Mouse (Mus musculus) olfactory bulb, adult 2 months (tissue): ENCODE results near the gene Plxdc2.

Source experiments
- CTCF ChIP-seq: fragments of 200-500 bp; IDR thresholded peaks from 2 replicates; pipeline ENCODE4 v1.5.1; 2012; ENCODE audit warnings: low read depth, mild to moderate bottlenecking, low read length, moderate library complexity; ENCODE audit not compliant: insufficient read depth
- POLR2A ChIP-seq: fragments of 200-500 bp; IDR thresholded peaks from 2 replicates; pipeline ENCODE4 v1.6.1; 2012; ENCODE audit warnings: mild to moderate bottlenecking, low read depth, low read length, moderate library complexity; ENCODE audit not compliant: insufficient read depth

DNA sequence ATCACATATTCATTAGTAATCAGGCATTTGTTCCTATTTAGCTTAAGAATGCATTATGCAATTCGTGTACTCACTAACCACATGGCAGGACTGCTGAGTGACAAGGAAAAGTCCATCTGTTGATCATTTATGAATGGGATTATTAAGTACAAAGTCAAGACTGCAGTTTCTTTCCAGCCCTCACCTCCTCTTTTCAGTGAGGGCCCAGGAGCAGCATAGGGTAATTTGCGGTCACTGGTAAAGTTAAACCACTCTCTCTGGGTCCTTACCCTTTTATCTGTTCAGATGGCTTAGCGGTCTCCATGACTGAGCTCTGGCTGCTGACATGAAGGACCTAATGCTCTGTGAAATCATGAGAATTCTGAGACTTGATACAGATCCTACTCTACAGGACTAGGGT lies 248.2 kb downstream of the Plxdc2 start:
- TF ChIP-seq CTCF (no peak), POLR2A (no peak)
